Mouse (Mus musculus) midbrain, embryonic 16.5 days (tissue): ENCODE results near the gene Slc13a2. TPM values are rescaled to one million over a fixed set of nuclear protein-coding genes. Genes with fewer than 3 reads are reported as not detected.

ENCODE experiments used
- ATAC-seq: fragments of 200-750 bp; cut with Nextera tagmentation; 2 replicates; pipeline ENCODE4 v1.8.0; 2017; ENCODE audit warnings: moderate TSS enrichment
- H3K27ac ChIP-seq: fragments of 300-500 bp; sonication (generic); 2 replicates; pipeline ENCODE4 v1.5.1; 2014; ENCODE audit warnings: mild to moderate bottlenecking, low read length, mixed read lengths
- H3K27me3 ChIP-seq: fragments of 300-500 bp; sonication (generic); 2 replicates; pipeline ENCODE4 v1.6.1; 2014; ENCODE audit warnings: low read depth, low read length, mixed read lengths; ENCODE audit not compliant: control insufficient read depth, insufficient read depth
- H3K36me3 ChIP-seq: fragments of 300-500 bp; sonication (generic); 2 replicates; pipeline ENCODE4 v1.6.1; 2014; ENCODE audit warnings: mild to moderate bottlenecking, low read length, moderate library complexity, mixed read lengths; ENCODE audit not compliant: control insufficient read depth, insufficient read depth
- H3K4me1 ChIP-seq: fragments of 300-500 bp; sonication (generic); 2 replicates; pipeline ENCODE4 v1.6.1; 2014; ENCODE audit warnings: mild to moderate bottlenecking, low read length, mixed read lengths; ENCODE audit not compliant: control insufficient read depth, insufficient read depth
- H3K4me2 ChIP-seq: fragments of 300-500 bp; sonication (generic); 2 replicates; pipeline ENCODE4 v1.6.1; 2014; ENCODE audit warnings: mild to moderate bottlenecking, low read length, mixed read lengths
- H3K4me3 ChIP-seq: fragments of 300-500 bp; sonication (generic); 2 replicates; pipeline ENCODE4 v1.5.1; 2014; ENCODE audit warnings: low read depth, mild to moderate bottlenecking, low read length, moderate library complexity, mixed read lengths
- H3K9ac ChIP-seq: fragments of 300-500 bp; sonication (generic); 2 replicates; pipeline ENCODE4 v1.6.1; 2014; ENCODE audit warnings: low read depth, low read length, mixed read lengths
- H3K9me3 ChIP-seq: fragments of 300-500 bp; sonication (generic); replicated peaks from 2 replicates; pipeline ENCODE4 v1.6.1; 2014; ENCODE audit warnings: mild to moderate bottlenecking, low read length, mixed read lengths; ENCODE audit not compliant: control insufficient read depth, poor library complexity, severe bottlenecking
- WGBS: fragments of 180-500 bp; shearing (Covaris S2); extraction: QIAGEN DNeasy Blood & Tissue Kit; methylation state at CpG from one replicate; pipeline ENCODE4 v1.1.7; 2014; 5-methylcytosine and 5-hydroxymethylcytosine counted together
- polyA plus RNA-seq: library from polyadenylated mRNA; unstranded; fragments of >200 nt; fragmentation: Nextera tagmentation; extraction: Ambion mirVana; gene quantifications from 2 replicates; pipeline ENCODE4 v1.2.1, GENCODE M21; 2015

The Slc13a2 gene
- polyA plus RNA-seq, 1 experiment from 2014 or later, result not detected

GRCm38 (mm10) chr11:78402062-78402461, 20.0 kb downstream of the Slc13a2 start:
- no peaks in the 10 kb centered on the region for H3K36me3 ChIP-seq
- H3K9ac ChIP-seq, result no peak overlapping the region
- ATAC-seq, result no peak
- 81% methylated on average over 6 of the region's 6 CpGs for WGBS
- no peaks in the 10 kb centered on the region; the same call in 1 of the 2 replicates for H3K4me1 ChIP-seq
- no peaks in the 10 kb centered on the region for H3K27me3 ChIP-seq
- H3K27ac ChIP-seq, result no peak overlapping the region
- no peak overlapping the region for H3K4me2 ChIP-seq
- H3K9me3 ChIP-seq, result no peaks in the 10 kb centered on the region
- no peak overlapping the region for H3K4me3 ChIP-seq

GRCm38 (mm10) chr11:78401469-78401868, 20.5 kb downstream of the Slc13a2 start:
- ATAC-seq, result no peak
- no peak overlapping the region for H3K4me3 ChIP-seq
- no peaks in the 10 kb centered on the region for H3K27me3 ChIP-seq
- no peaks in the 10 kb centered on the region for H3K36me3 ChIP-seq
- H3K9ac ChIP-seq, result no peak overlapping the region
- no peaks in the 10 kb centered on the region for H3K9me3 ChIP-seq
- no peaks in the 10 kb centered on the region; the same call in 1 of the 2 replicates for H3K4me1 ChIP-seq
- no peak overlapping the region for H3K4me2 ChIP-seq
- H3K27ac ChIP-seq, result no peak overlapping the region
- 70% methylated on average over 3 of the region's 3 CpGs for WGBS

- no peak overlapping the region for H3K27ac ChIP-seq
- no peaks in the 10 kb centered on the region for H3K9me3 ChIP-seq
- 65% methylated on average over 3 of the region's 3 CpGs for WGBS
- no peaks in the 10 kb centered on the region; the same call in 1 of the 2 replicates for H3K4me1 ChIP-seq
- no peaks in the 10 kb centered on the region for H3K27me3 ChIP-seq
- H3K9ac ChIP-seq, result 0 out of 2 replicates have a peak overlapping the region, but pooled peaks have one; percentile 12
- no peak for ATAC-seq
- H3K4me3 ChIP-seq, result no peak overlapping the region
- H3K36me3 ChIP-seq, result no peaks in the 10 kb centered on the region
- no peak overlapping the region for H3K4me2 ChIP-seq
Observed at GRCm38 (mm10) chr11:78400936-78401335, 21.1 kb downstream of the Slc13a2 start.

GRCm38 (mm10) chr11:78399680-78400079, 22.3 kb downstream of the Slc13a2 start:
- Histone ChIP-seq H3K4me1 (no peaks in the 10 kb centered on the region; the same call in 1 of the 2 replicates), H3K4me2 (no peak overlapping the region), H3K9me3 (no peaks in the 10 kb centered on the region), H3K27ac (no peak overlapping the region), H3K36me3 (no peaks in the 10 kb centered on the region), H3K4me3 (no peak overlapping the region), H3K27me3 (no peaks in the 10 kb centered on the region), H3K9ac (no peak overlapping the region)
- 16% methylated on average over 8 of the region's 8 CpGs for WGBS
- ATAC-seq, result no peak; the same call in 1 of the 2 replicates

- ATAC-seq, result no peak
- H3K4me3 ChIP-seq, result no peak overlapping the region
- H3K27ac ChIP-seq, result no peak overlapping the region
- H3K9me3 ChIP-seq, result no peaks in the 10 kb centered on the region
- WGBS, result 61% methylated on average over 6 of the region's 6 CpGs
- H3K9ac ChIP-seq, result no peak overlapping the region
- no peak overlapping the region for H3K4me2 ChIP-seq
- no peaks in the 10 kb centered on the region; the same call in 1 of the 2 replicates for H3K4me1 ChIP-seq
- no peaks in the 10 kb centered on the region for H3K27me3 ChIP-seq
- no peaks in the 10 kb centered on the region for H3K36me3 ChIP-seq
Observed at GRCm38 (mm10) chr11:78398212-78398611, 23.8 kb downstream of the Slc13a2 start.

- Histone ChIP-seq H3K27me3 (no peaks in the 10 kb centered on the region), H3K4me2 (peak overlapping the region; percentile 47), H3K4me3 (0 out of 2 replicates have a peak overlapping the region, but pooled peaks have one; percentile 6), H3K4me1 (no peaks in the 10 kb centered on the region; the same call in 1 of the 2 replicates), H3K9ac (no peak overlapping the region; the same call in 1 of the 2 replicates), H3K27ac (no peak overlapping the region), H3K36me3 (no peaks in the 10 kb centered on the region), H3K9me3 (no peaks in the 10 kb centered on the region)
- 0 out of 2 replicates have a peak, but pooled peaks have one; percentile 11 for ATAC-seq
- WGBS, result 9% methylated on average over 18 of the region's 18 CpGs
Observed at GRCm38 (mm10) chr11:78397397-78397796, 24.6 kb downstream of the Slc13a2 start.

GRCm38 (mm10) chr11:78396950-78397349, 25.1 kb downstream of the Slc13a2 start:
- no peak overlapping the region for H3K27ac ChIP-seq
- H3K4me1 ChIP-seq, result no peaks in the 10 kb centered on the region; the same call in 1 of the 2 replicates
- no peak overlapping the region; the same call in 1 of the 2 replicates for H3K9ac ChIP-seq
- no peaks in the 10 kb centered on the region for H3K36me3 ChIP-seq
- 32% methylated on average over 11 of the region's 11 CpGs for WGBS
- no peak for ATAC-seq
- no peaks in the 10 kb centered on the region for H3K9me3 ChIP-seq
- 0 out of 2 replicates have a peak overlapping the region, but pooled peaks have one; percentile 6 for H3K4me3 ChIP-seq
- peak overlapping the region; percentile 47 for H3K4me2 ChIP-seq
- H3K27me3 ChIP-seq, result no peaks in the 10 kb centered on the region

GRCm38 (mm10) chr11:78392728-78393127, 29.3 kb downstream of the Slc13a2 start:
- H3K36me3 ChIP-seq, result no peaks in the 10 kb centered on the region
- H3K4me2 ChIP-seq, result no peak overlapping the region
- H3K27ac ChIP-seq, result no peak overlapping the region
- H3K9me3 ChIP-seq, result no peaks in the 10 kb centered on the region
- no peaks in the 10 kb centered on the region; the same call in 1 of the 2 replicates for H3K4me1 ChIP-seq
- no peak overlapping the region for H3K9ac ChIP-seq
- 92% methylated on average over 3 of the region's 3 CpGs for WGBS
- H3K27me3 ChIP-seq, result no peaks in the 10 kb centered on the region
- H3K4me3 ChIP-seq, result no peak overlapping the region
- ATAC-seq, result no peak

GRCm38 (mm10) chr11:78386508-78387043, 35.4 kb downstream of the Slc13a2 start, which contains the start of gene Foxn1:
Gene Foxn1 (minus strand): TSS chr11:78386558.
- Histone ChIP-seq H3K4me1 (no peaks in the 10 kb centered on the region), H3K4me3 (no peak within 1 kb of the TSS), H3K27ac (no peak within 1 kb of the TSS), H3K36me3 (no peaks in the 10 kb centered on the region), H3K9ac (no peak within 1 kb of the TSS), H3K27me3 (no peaks in the 10 kb centered on the region), H3K4me2 (no peak within 1 kb of the TSS), H3K9me3 (no peaks in the 10 kb centered on the region)
- no peak for ATAC-seq
- 75% methylated on average over 14 of the region's 14 CpGs for WGBS
